Mouse (Mus musculus) lung, postnatal 0 days (tissue): ENCODE data around the gene Gm10392. TPM values are rescaled to one million over a fixed set of nuclear protein-coding genes. Genes with fewer than 3 reads are reported as not detected.
A peak's percentile ranks its signal among the peaks of the same experiment; 100 is the strongest.

Experiments used
- ATAC-seq: fragments of 200-750 bp; cut with Nextera tagmentation; 2 replicates; pipeline ENCODE4 v1.8.0; 2017; ENCODE audit warnings: moderate library complexity
- DNase-seq: peaks from one replicate; pipeline ENCODE4 v3.0.0-alpha.2; 2016; ENCODE audit warnings: low spot score
- H3K27ac ChIP-seq: fragments of 300-500 bp; sonication (generic); 2 replicates; pipeline ENCODE4 v1.5.1; 2014; ENCODE audit warnings: antibody characterized with exemption, mild to moderate bottlenecking, low read length, mixed read lengths
- H3K27me3 ChIP-seq: fragments of 300-500 bp; sonication (generic); replicated peaks from 2 replicates; pipeline ENCODE4 v1.6.1; 2014; ENCODE audit warnings: low read length, mixed read lengths; ENCODE audit not compliant: insufficient read depth
- H3K36me3 ChIP-seq: fragments of 300-500 bp; sonication (generic); 2 replicates; pipeline ENCODE4 v1.6.1; 2014; ENCODE audit warnings: low read length, mixed read lengths; ENCODE audit not compliant: insufficient read depth
- H3K4me1 ChIP-seq: fragments of 300-500 bp; sonication (generic); 2 replicates; pipeline ENCODE4 v1.6.1; 2014; ENCODE audit warnings: antibody characterized with exemption, low read depth, low read length, mixed read lengths; ENCODE audit not compliant: insufficient read depth
- H3K4me2 ChIP-seq: fragments of 300-500 bp; sonication (generic); replicated peaks from 2 replicates; pipeline ENCODE4 v1.6.1; 2014; ENCODE audit warnings: low read depth, mild to moderate bottlenecking, low read length, moderate library complexity, mixed read lengths
- H3K4me3 ChIP-seq: fragments of 300-500 bp; sonication (generic); 2 replicates; pipeline ENCODE4 v1.5.1; 2014; ENCODE audit warnings: low read depth, low read length
- H3K9ac ChIP-seq: fragments of 300-500 bp; sonication (generic); replicated peaks from 2 replicates; pipeline ENCODE4 v1.6.1; 2014; ENCODE audit warnings: low read depth, mild to moderate bottlenecking
- H3K9me3 ChIP-seq: fragments of 300-500 bp; sonication (generic); 2 replicates; pipeline ENCODE4 v1.6.1; 2016; ENCODE audit warnings: low read length, mixed read lengths
- CTCF ChIP-seq: IDR thresholded peaks from 2 replicates; pipeline ENCODE4 v1.5.1; 2016; ENCODE audit warnings: antibody characterized with exemption, mild to moderate bottlenecking
- EP300 ChIP-seq: IDR thresholded peaks from 2 replicates; pipeline ENCODE4 v1.6.1; 2016; ENCODE audit warnings: antibody characterized with exemption, mild to moderate bottlenecking, control low read depth
- WGBS: fragments of 180-500 bp; shearing (Covaris S2); extraction: QIAGEN DNeasy Blood & Tissue Kit; methylation state at CpG from one replicate; pipeline ENCODE4 v1.1.7; 2014; 5-methylcytosine and 5-hydroxymethylcytosine counted together
- polyA plus RNA-seq: library from polyadenylated mRNA; unstranded; fragments of >200 nt; fragmentation: Nextera tagmentation; extraction: Ambion mirVana; gene quantifications from 2 replicates; pipeline ENCODE4 v1.2.1, GENCODE M21; 2015

Gm10392 gene
- polyA plus RNA-seq, 1 experiment from 2014 or later, result 0.07 TPM

DNA sequence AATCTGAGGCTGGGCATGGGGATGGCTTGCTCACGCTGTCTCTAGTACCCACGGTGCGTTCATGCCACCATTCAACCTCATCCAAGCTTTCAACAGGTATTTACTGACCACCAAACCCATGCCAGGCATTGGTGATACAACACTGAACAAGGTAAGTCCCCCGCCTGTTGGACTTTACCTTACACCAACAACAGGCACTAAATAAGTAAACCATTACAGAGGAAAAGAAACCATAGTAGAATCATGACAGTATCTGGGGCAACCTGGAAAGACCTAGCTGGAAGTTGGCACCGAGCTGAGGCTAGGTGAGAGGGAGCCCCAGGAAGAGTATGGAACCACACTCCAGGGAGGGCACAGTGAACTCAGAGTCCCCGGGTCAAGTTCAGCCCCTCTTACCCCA is 42.1 kb downstream of the Gm10392 start:
- WGBS, result 91% methylated on average over 6 of the region's 6 CpGs
- H3K27ac ChIP-seq, result no peak overlapping the region
- DNase-seq, result no peak

DNA sequence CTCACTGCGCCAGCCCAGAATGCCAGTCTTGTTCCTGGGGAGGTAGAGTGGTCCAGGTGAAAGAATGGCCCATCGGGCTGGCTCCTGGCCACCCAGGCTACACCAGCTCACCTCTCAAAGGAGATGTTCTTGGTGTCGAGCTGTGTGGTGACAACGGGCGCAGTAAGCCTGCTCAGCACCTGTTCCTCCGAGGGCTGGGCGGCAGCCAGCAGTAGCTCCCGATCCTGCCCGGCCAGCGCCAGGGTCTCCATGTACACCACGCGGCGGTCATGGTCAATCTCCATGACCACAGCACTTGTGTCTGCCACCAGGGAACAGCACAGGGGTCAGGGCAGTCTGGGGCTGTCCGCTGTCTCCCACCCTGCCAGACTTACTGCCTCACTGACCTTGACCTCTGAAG is 42.8 kb downstream of the Gm10392 start:
- H3K27ac ChIP-seq, result no peak overlapping the region
- TF ChIP-seq CTCF (no peak), EP300 (no peak)
- DNase-seq, result no peak
- H3K9me3 ChIP-seq, result no peaks in the 10 kb centered on the region
- no peaks in the 10 kb centered on the region for H3K4me1 ChIP-seq
- H3K4me2 ChIP-seq, result no peak overlapping the region
- no peaks in the 10 kb centered on the region for H3K36me3 ChIP-seq
- ATAC-seq, result no peak
- H3K27me3 ChIP-seq, result no peaks in the 10 kb centered on the region
- 90% methylated on average over 14 of the region's 14 CpGs for WGBS
- H3K9ac ChIP-seq, result no peak overlapping the region
- no peak overlapping the region for H3K4me3 ChIP-seq

More for the DNA sequence above, 42.1 kb downstream of the Gm10392 start:
- no peaks in the 10 kb centered on the region for H3K27me3 ChIP-seq
- no peak for ATAC-seq
- H3K4me3 ChIP-seq, result no peak overlapping the region
- H3K9me3 ChIP-seq, result no peaks in the 10 kb centered on the region
- no peak overlapping the region for H3K4me2 ChIP-seq
- no peaks in the 10 kb centered on the region for H3K36me3 ChIP-seq
- no peaks in the 10 kb centered on the region for H3K4me1 ChIP-seq
- TF ChIP-seq EP300, result no peak
- no peak for TF ChIP-seq CTCF
- H3K9ac ChIP-seq, result no peak overlapping the region

DNA sequence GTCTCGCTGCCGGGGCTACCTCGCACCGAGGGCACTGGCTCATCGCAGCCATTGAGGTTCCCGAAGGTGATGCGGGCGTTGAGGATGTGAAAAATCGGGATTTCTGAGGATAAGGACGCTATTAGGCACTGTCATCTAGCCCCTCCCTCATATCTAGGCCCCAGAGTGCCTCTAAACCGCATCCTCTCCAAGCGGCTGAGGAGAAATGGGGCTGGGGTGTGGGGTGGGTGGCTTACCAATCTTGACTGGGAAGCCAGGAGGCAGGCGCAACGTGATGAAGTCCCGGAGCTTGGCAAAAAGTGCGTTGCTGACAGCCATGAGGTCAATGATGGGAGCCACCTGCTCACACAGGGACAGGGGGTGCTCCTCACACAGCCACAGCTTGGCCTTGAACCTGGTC is 46.2 kb downstream of the Gm10392 start:
- no peak for TF ChIP-seq EP300
- no peak for TF ChIP-seq CTCF
- no peaks in the 10 kb centered on the region for H3K27me3 ChIP-seq
- no peak overlapping the region for H3K4me3 ChIP-seq
- H3K9me3 ChIP-seq, result no peaks in the 10 kb centered on the region
- H3K27ac ChIP-seq, result no peak overlapping the region
- DNase-seq (no peak), ATAC-seq (no peak)
- H3K36me3 ChIP-seq, result no peaks in the 10 kb centered on the region
- no peak overlapping the region for H3K9ac ChIP-seq
- no peak overlapping the region for H3K4me2 ChIP-seq
- WGBS, result 81% methylated on average over 16 of the region's 16 CpGs
- no peaks in the 10 kb centered on the region; the same call in 1 of the 2 replicates for H3K4me1 ChIP-seq

DNA sequence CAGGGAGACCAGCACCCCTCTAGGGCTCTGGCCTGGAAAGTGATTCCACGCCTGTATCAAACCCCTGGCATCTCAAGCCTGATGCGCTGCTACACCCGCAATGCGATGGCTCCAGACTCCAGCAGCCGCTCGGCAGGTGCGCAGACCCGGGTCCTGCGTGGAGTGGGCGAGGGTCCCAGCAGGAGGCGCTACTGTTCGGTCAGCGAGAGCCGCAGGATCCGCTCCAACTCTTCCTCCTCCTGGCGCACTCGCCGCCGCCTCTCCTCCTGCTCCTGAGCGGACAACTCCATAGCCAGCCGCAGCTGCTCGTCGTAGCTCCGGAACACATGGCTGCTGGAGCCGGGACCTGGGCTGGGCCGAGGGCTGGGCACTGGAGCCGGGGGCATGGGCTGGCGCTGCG is 47.6 kb downstream of the Gm10392 start:
- no peaks in the 10 kb centered on the region for H3K9me3 ChIP-seq
- no peak overlapping the region for H3K4me2 ChIP-seq
- no peak for DNase-seq
- 74% methylated on average over 29 of the region's 29 CpGs for WGBS
- H3K27me3 ChIP-seq, result peaks cover 11% of the 10 kb centered on the region; the same call in 1 of the 2 replicates
- peaks cover 2% of the 10 kb centered on the region; the same call in 1 of the 2 replicates for H3K4me1 ChIP-seq
- H3K27ac ChIP-seq, result no peak overlapping the region
- no peak overlapping the region for H3K9ac ChIP-seq
- H3K4me3 ChIP-seq, result no peak overlapping the region
- ATAC-seq, result no peak
- TF ChIP-seq EP300 (no peak), CTCF (no peak)
- H3K36me3 ChIP-seq, result no peaks in the 10 kb centered on the region

DNA sequence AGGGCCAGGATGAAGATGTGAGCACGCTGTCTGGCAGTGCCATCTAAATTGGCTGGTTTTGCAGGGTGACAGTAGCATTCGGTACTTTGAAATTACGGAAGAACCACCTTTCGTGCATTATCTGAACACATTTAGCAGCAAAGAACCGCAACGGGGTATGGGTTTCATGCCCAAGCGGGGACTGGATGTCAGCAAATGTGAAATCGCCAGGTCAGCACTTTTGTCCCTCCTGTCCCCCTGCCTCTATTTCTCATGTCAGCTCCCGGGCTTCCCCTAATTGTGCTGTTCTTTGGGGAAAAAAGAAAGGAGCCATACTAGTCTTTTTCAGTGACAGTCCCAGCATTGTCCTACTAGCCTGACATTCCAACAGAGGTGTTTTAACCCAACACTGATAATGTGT is 50.6 kb downstream of the Gm10392 start:
- Histone ChIP-seq H3K4me1 (peaks cover 2% of the 10 kb centered on the region; the same call in 1 of the 2 replicates), H3K9ac (no peak overlapping the region), H3K4me2 (no peak overlapping the region), H3K27ac (no peak overlapping the region), H3K9me3 (no peaks in the 10 kb centered on the region), H3K27me3 (peaks cover 19% of the 10 kb centered on the region; the same call in 1 of the 2 replicates), H3K4me3 (no peak overlapping the region), H3K36me3 (no peaks in the 10 kb centered on the region)
- no peak for ATAC-seq
- TF ChIP-seq CTCF (no peak), EP300 (no peak)
- no peak for DNase-seq
- 88% methylated on average over 9 of the region's 9 CpGs for WGBS

DNA sequence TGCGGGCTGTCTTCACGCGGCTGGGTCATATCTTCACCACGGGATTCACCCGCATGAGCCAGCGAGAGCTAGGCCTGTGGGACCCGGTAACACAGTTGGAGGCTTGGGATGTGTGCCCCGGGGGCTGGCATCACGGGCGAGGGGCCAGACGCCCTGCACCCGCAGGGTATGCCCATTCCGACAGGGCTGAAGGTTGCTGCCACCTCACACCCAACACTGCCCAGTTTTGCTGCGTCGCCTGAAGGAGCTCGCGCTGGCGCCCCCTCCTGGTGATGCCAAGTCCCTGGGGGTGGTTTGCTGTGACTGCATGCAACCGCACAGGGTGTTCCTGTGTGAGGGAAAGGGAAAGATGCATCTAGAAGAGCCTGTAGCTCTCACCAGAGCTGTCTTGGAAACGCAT is 51.2 kb downstream of the Gm10392 start:
- TF ChIP-seq EP300 (no peak), CTCF (peak; percentile 95)
- ATAC-seq, result peak; percentile 59

DNA sequence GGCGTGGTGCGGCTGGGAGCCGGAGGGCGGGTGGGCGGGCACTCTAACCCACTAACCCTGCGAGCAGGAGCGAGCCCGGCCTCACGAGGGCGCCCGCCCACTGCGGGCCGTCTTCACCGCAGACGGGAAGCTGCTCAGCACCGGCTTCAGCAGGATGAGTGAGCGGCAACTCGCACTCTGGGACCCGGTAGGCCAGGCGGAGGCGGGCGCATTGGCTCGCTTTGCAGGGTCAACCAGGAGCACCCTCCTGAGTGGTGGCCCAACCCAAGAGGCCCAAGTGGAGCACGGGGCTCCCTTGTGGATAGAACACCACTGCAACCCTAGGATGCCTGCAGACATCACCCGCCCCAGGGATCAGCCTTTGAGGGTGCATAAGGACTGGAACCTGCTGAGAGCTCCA is 51.8 kb downstream of the Gm10392 start:
- Histone ChIP-seq H3K9me3 (no peaks in the 10 kb centered on the region), H3K36me3 (no peaks in the 10 kb centered on the region), H3K4me3 (no peak overlapping the region), H3K27me3 (peaks cover 22% of the 10 kb centered on the region; the same call in 1 of the 2 replicates), H3K27ac (no peak overlapping the region), H3K4me1 (peaks cover 2% of the 10 kb centered on the region; the same call in 1 of the 2 replicates), H3K4me2 (peak overlapping the region; percentile 22; the same call in 1 of the 2 replicates), H3K9ac (no peak overlapping the region)
- 6% methylated on average over 24 of the region's 25 CpGs for WGBS
- ATAC-seq (peak; percentile 62), DNase-seq (peak; percentile 70)
- TF ChIP-seq CTCF (peak; percentile 71), EP300 (no peak)

More for the DNA sequence above, 51.2 kb downstream of the Gm10392 start:
- Histone ChIP-seq H3K9me3 (no peaks in the 10 kb centered on the region), H3K27ac (no peak overlapping the region), H3K9ac (no peak overlapping the region), H3K4me2 (peak overlapping the region; percentile 22; the same call in 1 of the 2 replicates), H3K4me3 (no peak overlapping the region), H3K36me3 (no peaks in the 10 kb centered on the region), H3K4me1 (peaks cover 2% of the 10 kb centered on the region; the same call in 1 of the 2 replicates), H3K27me3 (peaks cover 22% of the 10 kb centered on the region; the same call in 1 of the 2 replicates)
- WGBS, result 10% methylated on average over 20 of the region's 20 CpGs
- peak; percentile 80 for DNase-seq

Other genes with a start within 250 kb of the Gm10392 start
- 0.26 and 0.45 TPM in 2 replicates for gene Coro6, start 56.8 kb downstream of the Gm10392 start, polyA plus RNA-seq
- 1.9 and 2.2 TPM in 2 replicates for gene Ankrd13b, start 29.5 kb downstream of the Gm10392 start, polyA plus RNA-seq
- gene Git1, start 25.6 kb downstream of the Gm10392 start, polyA plus RNA-seq, result 12.3 and 12.6 TPM in 2 replicates
- gene Abhd15, start 4.1 kb downstream of the Gm10392 start, polyA plus RNA-seq, result 4.1 and 4.3 TPM in 2 replicates
- 27.4 and 32.9 TPM in 2 replicates for gene Trp53i13, start 3.2 kb downstream of the Gm10392 start, polyA plus RNA-seq
- 18.4 and 21.4 TPM in 2 replicates for gene Taok1, start 88.6 kb upstream of the Gm10392 start, polyA plus RNA-seq
- gene Nufip2, start 167.0 kb upstream of the Gm10392 start, polyA plus RNA-seq, result 4.1 and 5.2 TPM in 2 replicates
- gene Cryba1, start 206.1 kb upstream of the Gm10392 start, polyA plus RNA-seq, result not detected in 2 replicates
- 21.6 and 33.3 TPM in 2 replicates for gene Myo18a, start 244.0 kb upstream of the Gm10392 start, polyA plus RNA-seq